Mouse (Mus musculus) heart, embryonic 11.5 days (tissue): ENCODE measurements around the gene Gng12. TPM values are rescaled to one million over a fixed set of nuclear protein-coding genes. Genes with fewer than 3 reads are reported as not detected.

Experiments
- ATAC-seq: fragments of 200-750 bp; cut with Nextera tagmentation; replicated peaks from 2 replicates; pipeline ENCODE4 v1.8.0; 2017; ENCODE audit warnings: moderate library complexity; ENCODE audit not compliant: insufficient number of reproducible peaks, low FRiP score, low TSS enrichment
- H3K27ac ChIP-seq: fragments of 300-500 bp; sonication (generic); 2 replicates; pipeline ENCODE4 v1.5.1; 2014; ENCODE audit warnings: mild to moderate bottlenecking, low read depth, low read length
- H3K27me3 ChIP-seq: fragments of 300-500 bp; sonication (generic); 2 replicates; pipeline ENCODE4 v1.6.1; 2014; ENCODE audit warnings: mild to moderate bottlenecking, low read length, mixed read lengths; ENCODE audit not compliant: control insufficient read depth, insufficient read depth
- H3K36me3 ChIP-seq: fragments of 300-500 bp; sonication (generic); 2 replicates; pipeline ENCODE4 v1.6.1; 2014; ENCODE audit warnings: mild to moderate bottlenecking, low read length, moderate library complexity, mixed read lengths; ENCODE audit not compliant: control insufficient read depth, insufficient read depth
- H3K4me1 ChIP-seq: fragments of 300-500 bp; sonication (generic); 2 replicates; pipeline ENCODE4 v1.6.1; 2014; ENCODE audit warnings: low read length; ENCODE audit not compliant: control insufficient read depth, insufficient read depth
- H3K4me2 ChIP-seq: fragments of 300-500 bp; sonication (generic); 2 replicates; pipeline ENCODE4 v1.6.1; 2014; ENCODE audit warnings: mild to moderate bottlenecking, moderate library complexity
- H3K4me3 ChIP-seq: fragments of 300-500 bp; sonication (generic); 2 replicates; pipeline ENCODE4 v1.5.1; 2014; ENCODE audit warnings: low read depth, low read length
- H3K9ac ChIP-seq: fragments of 300-500 bp; sonication (generic); 2 replicates; pipeline ENCODE4 v1.6.1; 2014; ENCODE audit warnings: mild to moderate bottlenecking, low read depth, low read length, moderate library complexity
- H3K9me3 ChIP-seq: fragments of 300-500 bp; sonication (generic); replicated peaks from 2 replicates; pipeline ENCODE4 v1.6.1; 2016; ENCODE audit warnings: low read length; ENCODE audit not compliant: control insufficient read depth
- WGBS: fragments of 180-500 bp; shearing (Covaris S2); extraction: QIAGEN DNeasy Blood & Tissue Kit; methylation state at CpG from one replicate; pipeline ENCODE4 v1.1.7; 2014; ENCODE audit not compliant: insufficient replicate concordance; 5-methylcytosine and 5-hydroxymethylcytosine counted together
- polyA plus RNA-seq: library from polyadenylated mRNA; unstranded; fragments of >200 nt; fragmentation: Nextera tagmentation; extraction: Ambion mirVana; gene quantifications from 2 replicates; pipeline ENCODE4 v1.2.1, GENCODE M21; 2014

Gene Gng12
- polyA plus RNA-seq, 1 experiment from 2014 or later = 64.0 TPM

DNA sequence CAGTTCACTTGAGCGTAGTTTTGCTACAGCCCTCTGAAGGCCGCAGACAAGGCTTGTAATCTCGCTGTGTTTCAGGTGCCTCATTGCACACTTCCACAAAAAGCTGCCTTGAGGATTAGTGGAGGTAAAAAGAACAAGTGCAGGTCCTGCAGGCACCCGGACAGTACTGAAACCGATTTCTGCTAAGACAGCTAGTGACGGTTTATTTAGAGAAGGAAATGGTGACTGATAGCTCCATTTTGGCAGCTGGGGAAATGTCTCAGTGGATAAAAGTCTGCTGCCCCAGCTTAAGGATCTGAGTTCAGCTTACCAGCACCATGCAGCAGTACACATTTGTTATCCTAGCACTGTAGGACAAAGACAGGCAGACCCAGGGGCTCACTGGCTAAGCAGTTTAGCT is 45.6 kb downstream of the Gng12 start:
- no peaks in the 10 kb centered on the region for H3K27me3 ChIP-seq
- no peak overlapping the region for H3K4me2 ChIP-seq
- H3K9ac ChIP-seq = no peak overlapping the region
- H3K4me3 ChIP-seq = no peak overlapping the region
- H3K9me3 ChIP-seq = no peaks in the 10 kb centered on the region
- no peak for ATAC-seq
- H3K4me1 ChIP-seq = peaks cover 8% of the 10 kb centered on the region
- WGBS = 54% methylated on average over 6 of the region's 6 CpGs
- H3K36me3 ChIP-seq = no peaks in the 10 kb centered on the region
- H3K27ac ChIP-seq = no peak overlapping the region

DNA sequence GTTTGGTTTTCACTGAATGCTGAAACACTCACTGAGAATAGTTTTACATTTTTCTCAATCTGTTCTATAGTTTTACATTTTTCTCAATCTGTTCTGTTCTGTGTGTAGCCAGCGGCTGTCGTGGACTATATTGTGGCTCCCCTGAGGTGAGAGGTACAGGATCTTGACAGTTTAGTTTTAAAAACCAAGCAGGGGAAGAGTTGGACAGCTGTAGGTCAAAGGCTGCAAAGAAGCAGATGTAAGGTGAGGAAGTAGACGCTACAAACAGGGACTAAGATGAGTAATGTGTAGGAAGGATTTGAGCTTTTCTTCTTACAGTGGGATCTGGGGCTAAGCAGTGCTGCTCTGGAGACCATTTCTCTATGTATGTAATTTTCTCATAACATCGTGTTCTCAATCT is 46.6 kb downstream of the Gng12 start:
- Histone ChIP-seq H3K4me3 (no peak overlapping the region), H3K4me2 (no peak overlapping the region), H3K9me3 (no peaks in the 10 kb centered on the region), H3K4me1 (peaks cover 8% of the 10 kb centered on the region), H3K27me3 (no peaks in the 10 kb centered on the region), H3K9ac (no peak overlapping the region), H3K27ac (no peak overlapping the region), H3K36me3 (no peaks in the 10 kb centered on the region)
- 58% methylated on average over 4 of the region's 4 CpGs for WGBS
- no peak for ATAC-seq

GRCm38 (mm10) chr6:66943367-66944189 is 47.4 kb downstream of the Gng12 start:
- 67% methylated on average over 6 of the region's 6 CpGs for WGBS

GRCm38 (mm10) chr6:66944190-66945003 is 48.2 kb downstream of the Gng12 start:
- Histone ChIP-seq H3K36me3 (no peaks in the 10 kb centered on the region), H3K4me3 (no peak overlapping the region), H3K27me3 (no peaks in the 10 kb centered on the region), H3K9ac (no peak overlapping the region), H3K9me3 (no peaks in the 10 kb centered on the region), H3K4me2 (no peak overlapping the region), H3K27ac (no peak overlapping the region), H3K4me1 (peaks cover 14% of the 10 kb centered on the region)
- 75% methylated on average over 12 of the region's 12 CpGs for WGBS
- no peak for ATAC-seq

More at GRCm38 (mm10) chr6:66943367-66944189, 47.4 kb downstream of the Gng12 start:
- H3K4me2 ChIP-seq = no peak overlapping the region
- ATAC-seq = no peak
- no peak overlapping the region for H3K9ac ChIP-seq
- no peaks in the 10 kb centered on the region for H3K27me3 ChIP-seq
- no peaks in the 10 kb centered on the region for H3K36me3 ChIP-seq
- peaks cover 10% of the 10 kb centered on the region for H3K4me1 ChIP-seq
- no peaks in the 10 kb centered on the region for H3K9me3 ChIP-seq
- H3K27ac ChIP-seq = no peak overlapping the region
- no peak overlapping the region for H3K4me3 ChIP-seq

DNA sequence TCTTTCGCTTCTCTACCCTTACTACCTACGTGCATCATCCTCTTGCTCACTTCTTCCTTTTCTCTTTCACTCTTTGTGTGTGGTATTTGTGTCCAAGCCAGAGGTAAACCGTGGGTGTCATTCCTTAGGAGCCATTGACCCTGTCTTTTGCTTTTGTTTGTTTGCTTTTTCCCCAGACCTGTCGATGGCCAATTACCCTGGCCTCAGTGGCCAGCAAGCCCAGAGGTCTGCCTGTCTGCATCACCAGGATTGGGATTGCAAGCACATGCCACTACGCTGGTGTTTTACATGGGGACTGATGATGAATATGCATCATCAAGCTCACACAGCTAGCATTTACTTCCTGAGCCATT is 48.8 kb downstream of the Gng12 start:
- H3K4me3 ChIP-seq = no peak overlapping the region
- H3K36me3 ChIP-seq = no peaks in the 10 kb centered on the region
- H3K4me2 ChIP-seq = no peak overlapping the region
- peaks cover 14% of the 10 kb centered on the region for H3K4me1 ChIP-seq
- no peaks in the 10 kb centered on the region for H3K9me3 ChIP-seq
- WGBS = 62% methylated on average over 5 of the region's 5 CpGs
- no peak overlapping the region for H3K9ac ChIP-seq
- no peak overlapping the region for H3K27ac ChIP-seq
- no peaks in the 10 kb centered on the region for H3K27me3 ChIP-seq
- no peak for ATAC-seq

- no peak overlapping the region for H3K9ac ChIP-seq
- no peak overlapping the region for H3K27ac ChIP-seq
- no peak overlapping the region for H3K4me2 ChIP-seq
- H3K27me3 ChIP-seq = no peaks in the 10 kb centered on the region
- peaks cover 6% of the 10 kb centered on the region for H3K4me1 ChIP-seq
- H3K36me3 ChIP-seq = no peaks in the 10 kb centered on the region
- ATAC-seq = no peak
- H3K4me3 ChIP-seq = no peak overlapping the region
- WGBS = 94% methylated on average over 3 of the region's 3 CpGs
- no peaks in the 10 kb centered on the region for H3K9me3 ChIP-seq
These were observed 51.9 kb downstream of the Gng12 start for GRCm38 (mm10) chr6:66948111-66948510.

GRCm38 (mm10) chr6:66948848-66949247 is 52.7 kb downstream of the Gng12 start:
- no peak for ATAC-seq
- H3K4me1 ChIP-seq = peaks cover 6% of the 10 kb centered on the region
- WGBS = 24% methylated on average over 3 of the region's 3 CpGs
- H3K27ac ChIP-seq = no peak overlapping the region
- no peak overlapping the region for H3K4me3 ChIP-seq
- no peaks in the 10 kb centered on the region for H3K27me3 ChIP-seq
- no peak overlapping the region for H3K9ac ChIP-seq
- H3K36me3 ChIP-seq = no peaks in the 10 kb centered on the region
- H3K4me2 ChIP-seq = no peak overlapping the region
- H3K9me3 ChIP-seq = no peaks in the 10 kb centered on the region

GRCm38 (mm10) chr6:66951726-66952418 is 55.7 kb downstream of the Gng12 start:
- no peak overlapping the region for H3K27ac ChIP-seq
- H3K9me3 ChIP-seq = no peaks in the 10 kb centered on the region
- no peak overlapping the region for H3K9ac ChIP-seq
- no peaks in the 10 kb centered on the region for H3K36me3 ChIP-seq
- H3K27me3 ChIP-seq = no peaks in the 10 kb centered on the region
- H3K4me2 ChIP-seq = no peak overlapping the region
- ATAC-seq = no peak
- H3K4me3 ChIP-seq = no peak overlapping the region
- H3K4me1 ChIP-seq = peaks cover 6% of the 10 kb centered on the region
- 60% methylated on average over 5 of the region's 5 CpGs for WGBS
